Mouse (Mus musculus) cerebellum, adult 2 months (tissue): Measurements from ENCODE around the gene Rpl37a. TPM values are rescaled to one million over a fixed set of nuclear protein-coding genes. Genes with fewer than 3 reads are reported as not detected.
A peak's percentile ranks its signal among the peaks of the same experiment; 100 is the strongest.

Experiments
- DNase-seq, 2 experiments: peaks; one replicate each; pipeline ENCODE4 v3.0.0; 2021
- H3K27ac ChIP-seq: fragments of 200-500 bp; 2 replicates; pipeline ENCODE4 v1.5.1; 2012; ENCODE audit warnings: low read length, control low read depth, inconsistent platforms; ENCODE audit not compliant: insufficient read depth
- H3K27me3 ChIP-seq: fragments of 200-500 bp; 2 replicates; pipeline ENCODE4 v1.6.1; 2012; ENCODE audit warnings: inconsistent platforms, mild to moderate bottlenecking, low read length, moderate library complexity; ENCODE audit not compliant: control insufficient read depth, insufficient read depth
- H3K4me1 ChIP-seq: fragments of 200-500 bp; 2 replicates; pipeline ENCODE4 v1.6.1; 2011; ENCODE audit warnings: low read length; ENCODE audit not compliant: control insufficient read depth, insufficient read depth
- H3K4me3 ChIP-seq: fragments of 200-500 bp; replicated peaks from 2 replicates; pipeline ENCODE3; 2011; ENCODE audit warnings: mild to moderate bottlenecking, low read depth, low read length, control low read depth; ENCODE audit not compliant: insufficient read depth
- CTCF ChIP-seq: fragments of 200-500 bp; IDR thresholded peaks from 2 replicates; pipeline ENCODE4 v1.5.1; 2011; ENCODE audit warnings: low read depth, mild to moderate bottlenecking, control low read depth, low read length, moderate library complexity, borderline replicate concordance; ENCODE audit not compliant: insufficient read depth
- POLR2A ChIP-seq: fragments of 200-500 bp; IDR thresholded peaks from 2 replicates; pipeline ENCODE4 v1.6.1; 2011; ENCODE audit warnings: low read length, control low read depth, borderline replicate concordance; ENCODE audit not compliant: insufficient read depth
- WGBS: fragments of 180-500 bp; shearing (Covaris S2); methylation state at CpG from one replicate; pipeline ENCODE4 v1.1.7; 2018; 5-methylcytosine and 5-hydroxymethylcytosine counted together
- polyA plus RNA-seq: library from polyadenylated mRNA; depleted of rRNA; stranded (reverse); fragments of >200 nt; gene quantifications from 2 replicates; pipeline ENCODE4 v1.2.3, GENCODE M21; 2012; rRNA removed

Gene Rpl37a
- polyA plus RNA-seq, result 575 and 649 TPM in 2 replicates

GRCm38 (mm10) chr1:72710753-72711653 is at the start of gene Rpl37a:
Gene Rpl37a (plus strand): TSS chr1:72711290.
- TF ChIP-seq POLR2A (peak; percentile 87), CTCF (no peak)
- Histone ChIP-seq H3K27me3 (no peaks in the 10 kb centered on the region), H3K27ac (peak within 1 kb of the TSS; percentile 87), H3K4me3 (peak within 1 kb of the TSS; percentile 97), H3K4me1 (peaks cover 3% of the 10 kb centered on the region)
- DNase-seq, result peak; percentile 95 to 97
- 3% methylated on average over 68 of the region's 68 CpGs for WGBS

- H3K4me3 ChIP-seq, result no peak overlapping the region
- H3K27ac ChIP-seq, result no peak overlapping the region
- TF ChIP-seq POLR2A (no peak), CTCF (no peak)
- H3K4me1 ChIP-seq, result no peaks in the 10 kb centered on the region
- 40% methylated on average over 3 of the region's 3 CpGs for WGBS
- no peak for DNase-seq
- H3K27me3 ChIP-seq, result no peaks in the 10 kb centered on the region
Observed at GRCm38 (mm10) chr1:72673070-72673469, 38.0 kb upstream of the Rpl37a start.

GRCm38 (mm10) chr1:72696256-72696655 is 14.8 kb upstream of the Rpl37a start:
- WGBS, result 53% methylated on average over 3 of the region's 3 CpGs
- Histone ChIP-seq H3K4me1 (no peaks in the 10 kb centered on the region), H3K27ac (no peak overlapping the region), H3K27me3 (no peaks in the 10 kb centered on the region), H3K4me3 (no peak overlapping the region)
- TF ChIP-seq CTCF (no peak), POLR2A (no peak)
- no peak for DNase-seq

GRCm38 (mm10) chr1:72698651-72699050 is 12.4 kb upstream of the Rpl37a start:
- TF ChIP-seq CTCF (no peak), POLR2A (no peak)
- H3K4me3 ChIP-seq, result no peak overlapping the region
- H3K27me3 ChIP-seq, result no peaks in the 10 kb centered on the region
- 28% methylated on average over 4 of the region's 4 CpGs for WGBS
- H3K27ac ChIP-seq, result no peak overlapping the region
- no peaks in the 10 kb centered on the region for H3K4me1 ChIP-seq
- no peak for DNase-seq

- DNase-seq, result no peak
- WGBS, result 81% methylated on average over 11 of the region's 11 CpGs
- Histone ChIP-seq H3K27ac (no peak within 1 kb of the TSS), H3K4me3 (no peak within 1 kb of the TSS), H3K27me3 (no peaks in the 10 kb centered on the region), H3K4me1 (no peaks in the 10 kb centered on the region)
- TF ChIP-seq CTCF (no peak), POLR2A (no peak)
Observed at GRCm38 (mm10) chr1:72700479-72700878, 10.6 kb upstream of the Rpl37a start, which contains the start of gene Ankar. Gene Ankar (minus strand): TSS chr1:72700579.

- no peak overlapping the region for H3K27ac ChIP-seq
- no peak overlapping the region for H3K4me3 ChIP-seq
- no peaks in the 10 kb centered on the region for H3K27me3 ChIP-seq
- no peaks in the 10 kb centered on the region; the same call in 1 of the 2 replicates for H3K4me1 ChIP-seq
- no peak for TF ChIP-seq POLR2A
- DNase-seq, result no peak
- WGBS, result 73% methylated on average over 4 of the region's 4 CpGs
Observed at GRCm38 (mm10) chr1:72707525-72707924, 3.6 kb upstream of the Rpl37a start.

GRCm38 (mm10) chr1:72711684-72712083 is 594 bp downstream of the Rpl37a start:
- TF ChIP-seq POLR2A (no peak), CTCF (no peak)
- peak overlapping the region; percentile 97 for H3K4me3 ChIP-seq
- peaks cover 3% of the 10 kb centered on the region for H3K4me1 ChIP-seq
- 0 out of 2 replicates have a peak overlapping the region, but pooled peaks have one; percentile 42 for H3K27ac ChIP-seq
- under 1% methylated on average over 17 of the region's 17 CpGs for WGBS
- no peaks in the 10 kb centered on the region for H3K27me3 ChIP-seq
- no peak for DNase-seq

GRCm38 (mm10) chr1:72714547-72714946 is 3.5 kb downstream of the Rpl37a start:
- no peaks in the 10 kb centered on the region for H3K27me3 ChIP-seq
- H3K4me3 ChIP-seq, result no peak overlapping the region
- no peak for DNase-seq
- H3K4me1 ChIP-seq, result peaks cover 3% of the 10 kb centered on the region
- 65% methylated on average over 4 of the region's 4 CpGs for WGBS
- no peak overlapping the region for H3K27ac ChIP-seq
- TF ChIP-seq POLR2A, result no peak
- no peak for TF ChIP-seq CTCF
